Mouse (Mus musculus): Measurements from ENCODE around the gene L1cam. TPM values are rescaled to one million over a fixed set of nuclear protein-coding genes. Genes with fewer than 3 reads are reported as not detected.

L1cam gene
- polyA plus RNA-seq, 1 experiment = 0.06 TPM

GRCm38 (mm10) chrX:73910049-73910448, 14.1 kb upstream of the L1cam start:
- no peaks in the 10 kb centered on the region for H3K27me3 ChIP-seq (ENCODE audit: control insufficient read depth, insufficient read depth, low read length)
- no peaks in the 10 kb centered on the region for H3K36me3 ChIP-seq (ENCODE audit: control insufficient read depth, insufficient read depth, low read length)
- H3K4me3 ChIP-seq (ENCODE audit: control insufficient read depth, low read depth, low read length) = no peak overlapping the region
- TF ChIP-seq CTCF (IDR thresholded peaks at IDR 0.05; ENCODE audit: control insufficient read depth, insufficient read depth, insufficient replicate concordance, low read depth, low read length) = no peak
- no peak for TF ChIP-seq POLR2A (IDR thresholded peaks at IDR 0.05; ENCODE audit: control insufficient read depth, low read depth, low read length)
- H3K27ac ChIP-seq (ENCODE audit: control insufficient read depth, insufficient read depth, low read depth, low read length) = no peak overlapping the region
- H3K4me1 ChIP-seq (ENCODE audit: control insufficient read depth, insufficient read depth, low read length) = peaks cover 6% of the 10 kb centered on the region; the same call in 1 of the 2 replicates

- no peaks in the 10 kb centered on the region for H3K36me3 ChIP-seq (ENCODE audit: control insufficient read depth, insufficient read depth, low read length)
- no peak overlapping the region for H3K4me3 ChIP-seq (ENCODE audit: control insufficient read depth, low read depth, low read length)
- no peak overlapping the region for H3K27ac ChIP-seq (ENCODE audit: control insufficient read depth, insufficient read depth, low read depth, low read length)
- H3K27me3 ChIP-seq (ENCODE audit: control insufficient read depth, insufficient read depth, low read length) = no peaks in the 10 kb centered on the region
- TF ChIP-seq POLR2A (IDR thresholded peaks at IDR 0.05; ENCODE audit: control insufficient read depth, low read depth, low read length) (no peak), CTCF (IDR thresholded peaks at IDR 0.05; ENCODE audit: control insufficient read depth, insufficient read depth, insufficient replicate concordance, low read depth, low read length) (no peak)
- H3K4me1 ChIP-seq (ENCODE audit: control insufficient read depth, insufficient read depth, low read length) = no peaks in the 10 kb centered on the region
These were observed 2.1 kb upstream of the L1cam start for GRCm38 (mm10) chrX:73897959-73898358.

GRCm38 (mm10) chrX:73892833-73893232, 3.1 kb downstream of the L1cam start:
- Histone ChIP-seq H3K36me3 (ENCODE audit: control insufficient read depth, insufficient read depth, low read length) (no peaks in the 10 kb centered on the region), H3K27me3 (ENCODE audit: control insufficient read depth, insufficient read depth, low read length) (no peaks in the 10 kb centered on the region), H3K27ac (ENCODE audit: control insufficient read depth, insufficient read depth, low read depth, low read length) (no peak overlapping the region), H3K4me1 (ENCODE audit: control insufficient read depth, insufficient read depth, low read length) (no peaks in the 10 kb centered on the region), H3K4me3 (ENCODE audit: control insufficient read depth, low read depth, low read length) (no peak overlapping the region)
- TF ChIP-seq CTCF (IDR thresholded peaks at IDR 0.05; ENCODE audit: control insufficient read depth, insufficient read depth, insufficient replicate concordance, low read depth, low read length) = no peak

- no peak within 1 kb of the TSS for H3K27ac ChIP-seq (ENCODE audit: control insufficient read depth, insufficient read depth, low read depth, low read length)
- H3K4me1 ChIP-seq (ENCODE audit: control insufficient read depth, insufficient read depth, low read length) = no peaks in the 10 kb centered on the region
- no peaks in the 10 kb centered on the region for H3K36me3 ChIP-seq (ENCODE audit: control insufficient read depth, insufficient read depth, low read length)
- TF ChIP-seq CTCF (IDR thresholded peaks at IDR 0.05; ENCODE audit: control insufficient read depth, insufficient read depth, insufficient replicate concordance, low read depth, low read length) = no peak
- no peak for TF ChIP-seq POLR2A (IDR thresholded peaks at IDR 0.05; ENCODE audit: control insufficient read depth, low read depth, low read length)
- H3K27me3 ChIP-seq (ENCODE audit: control insufficient read depth, insufficient read depth, low read length) = no peaks in the 10 kb centered on the region
- H3K4me3 ChIP-seq (ENCODE audit: control insufficient read depth, low read depth, low read length) = no peak within 1 kb of the TSS
These were observed 4.3 kb downstream of the L1cam start, which contains the start of gene Avpr2 for GRCm38 (mm10) chrX:73891551-73892152. Gene Avpr2, plus strand, starts transcription at chrX:73892102.

- TF ChIP-seq POLR2A (IDR thresholded peaks at IDR 0.05; ENCODE audit: control insufficient read depth, low read depth, low read length) = no peak
- TF ChIP-seq CTCF (IDR thresholded peaks at IDR 0.05; ENCODE audit: control insufficient read depth, insufficient read depth, insufficient replicate concordance, low read depth, low read length) = no peak
- H3K4me1 ChIP-seq (ENCODE audit: control insufficient read depth, insufficient read depth, low read length) = peaks cover 8% of the 10 kb centered on the region
- H3K36me3 ChIP-seq (ENCODE audit: control insufficient read depth, insufficient read depth, low read length) = no peaks in the 10 kb centered on the region
- no peaks in the 10 kb centered on the region for H3K27me3 ChIP-seq (ENCODE audit: control insufficient read depth, insufficient read depth, low read length)
- no peak overlapping the region for H3K4me3 ChIP-seq (ENCODE audit: control insufficient read depth, low read depth, low read length)
- H3K27ac ChIP-seq (ENCODE audit: control insufficient read depth, insufficient read depth, low read depth, low read length) = no peak overlapping the region
These were observed 14.4 kb downstream of the L1cam start for GRCm38 (mm10) chrX:73881463-73881862.

- no peak overlapping the region for H3K4me3 ChIP-seq (ENCODE audit: control insufficient read depth, low read depth, low read length)
- no peaks in the 10 kb centered on the region for H3K36me3 ChIP-seq (ENCODE audit: control insufficient read depth, insufficient read depth, low read length)
- H3K27me3 ChIP-seq (ENCODE audit: control insufficient read depth, insufficient read depth, low read length) = no peaks in the 10 kb centered on the region
- H3K27ac ChIP-seq (ENCODE audit: control insufficient read depth, insufficient read depth, low read depth, low read length) = no peak overlapping the region
- H3K4me1 ChIP-seq (ENCODE audit: control insufficient read depth, insufficient read depth, low read length) = peaks cover 8% of the 10 kb centered on the region
- TF ChIP-seq CTCF (IDR thresholded peaks at IDR 0.05; ENCODE audit: control insufficient read depth, insufficient read depth, insufficient replicate concordance, low read depth, low read length) = no peak
- no peak for TF ChIP-seq POLR2A (IDR thresholded peaks at IDR 0.05; ENCODE audit: control insufficient read depth, low read depth, low read length)
These were observed 14.9 kb downstream of the L1cam start for GRCm38 (mm10) chrX:73881036-73881427.

GRCm38 (mm10) chrX:73880194-73881035, 15.5 kb downstream of the L1cam start:
- Histone ChIP-seq H3K4me1 (ENCODE audit: control insufficient read depth, insufficient read depth, low read length) (peaks cover 8% of the 10 kb centered on the region), H3K27me3 (ENCODE audit: control insufficient read depth, insufficient read depth, low read length) (no peaks in the 10 kb centered on the region), H3K4me3 (ENCODE audit: control insufficient read depth, low read depth, low read length) (peak overlapping the region; percentile 26), H3K27ac (ENCODE audit: control insufficient read depth, insufficient read depth, low read depth, low read length) (no peak overlapping the region), H3K36me3 (ENCODE audit: control insufficient read depth, insufficient read depth, low read length) (no peaks in the 10 kb centered on the region)
- TF ChIP-seq CTCF (IDR thresholded peaks at IDR 0.05; ENCODE audit: control insufficient read depth, insufficient read depth, insufficient replicate concordance, low read depth, low read length) = no peak
- TF ChIP-seq POLR2A (IDR thresholded peaks at IDR 0.05; ENCODE audit: control insufficient read depth, low read depth, low read length) = no peak
